ENCODE assay signal across 8 mouse cellular contexts in the genomic region with DNA sequence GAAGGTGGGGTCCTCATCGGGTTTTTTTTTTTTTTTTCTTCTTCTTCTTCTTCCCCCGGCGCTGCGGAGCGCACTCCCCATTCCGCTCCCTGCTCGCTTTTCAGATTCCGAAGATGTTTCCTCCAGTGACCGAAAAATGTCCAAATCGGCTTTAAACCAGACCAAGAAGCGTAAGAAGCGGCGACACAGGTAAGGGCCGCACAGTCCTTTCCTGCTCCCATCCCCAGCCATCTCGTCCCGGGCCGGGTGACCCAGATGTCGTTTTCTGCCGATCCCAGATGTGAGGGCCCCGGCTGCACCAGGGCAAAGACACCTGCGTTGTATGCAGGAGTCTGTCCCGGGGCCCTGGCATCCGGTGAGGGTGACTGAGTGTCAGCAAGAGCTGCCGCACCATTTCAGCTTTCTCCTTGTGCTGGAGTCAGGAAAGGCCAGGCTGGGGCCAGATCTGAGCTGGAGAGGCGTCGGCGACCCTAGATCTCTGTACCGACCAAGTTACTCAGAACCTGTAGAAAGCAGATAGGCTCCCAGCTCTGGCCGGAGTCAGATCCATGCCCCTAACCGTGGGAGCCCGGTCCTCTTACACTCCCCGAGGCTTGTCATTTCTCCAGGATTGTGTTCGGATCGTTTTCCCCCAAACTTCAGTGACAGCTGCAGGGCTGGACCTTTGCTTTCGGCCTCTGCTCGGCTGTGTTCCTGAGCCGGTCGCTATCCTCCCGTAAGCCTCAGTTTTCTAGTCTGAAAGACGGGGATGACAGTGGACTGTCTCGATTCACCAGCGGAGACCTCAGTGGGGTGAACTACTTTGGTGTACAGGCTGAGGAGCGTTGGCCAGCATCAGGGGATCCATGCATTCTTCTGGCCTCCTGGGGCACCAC. TPM values are rescaled to one million over a fixed set of nuclear protein-coding genes. Genes with fewer than 3 reads are reported as not detected.
DNase-seq lines count a peak whose midpoint lies in the region; ATAC-seq and TF ChIP-seq lines count a peak whose summit lies in the region.

No protein-coding gene starts in this region.

- H3K9me3 ChIP-seq in intestine, postnatal 0 days (ENCODE audit: control insufficient read depth), result no peaks in the 10 kb centered on the region

- no peak overlapping the region; the same call in 1 of the 2 replicates for H3K4me2 ChIP-seq in intestine, postnatal 0 days (replicated peaks; ENCODE audit: low read depth)

- 0 out of 2 replicates have a peak overlapping the region, but pooled peaks have one; percentile 3 for H3K4me3 ChIP-seq in intestine, postnatal 0 days (ENCODE audit: low read depth, low read length)

- no peaks in the 10 kb centered on the region for H3K36me3 ChIP-seq in intestine, postnatal 0 days (ENCODE audit: control insufficient read depth, insufficient read depth)

- H3K27ac ChIP-seq in intestine, postnatal 0 days (ENCODE audit: low read depth, low read length), result no peak overlapping the region

- H3K4me1 ChIP-seq in intestine, postnatal 0 days (replicated peaks; ENCODE audit: control insufficient read depth, insufficient read depth, low read length), result no peaks in the 10 kb centered on the region

- no peak for ATAC-seq in intestine, postnatal 0 days

- no peak for TF ChIP-seq CTCF in intestine, postnatal 0 days (IDR thresholded peaks at IDR 0.05; ENCODE audit: low read depth)

- DNase-seq in cerebellum, postnatal 36 days, result peak; percentile 10 to 38
- no peak for DNase-seq in cerebellum, adult 9-10 months
- peak; percentile 25 for DNase-seq in urinary bladder, adult 2 months (ENCODE audit: low spot score)
- DNase-seq in urinary bladder, postnatal 14 days (ENCODE audit: low spot score), result no peak
- DNase-seq in thymus, postnatal 10 days (ENCODE audit: low spot score in 2 of 2), result peak; percentile 51 to 59
- no peak for DNase-seq in ovary, postnatal 10 days (ENCODE audit: low spot score)
- DNase-seq in ovary, postnatal 14 days (ENCODE audit: low spot score), result no peak

- 3% methylated on average over 43 of the region's 43 CpGs for WGBS in intestine, postnatal 0 days

- peaks cover 75% of the 10 kb centered on the region for H3K27me3 ChIP-seq in intestine, postnatal 0 days (replicated peaks; ENCODE audit: control insufficient read depth, insufficient read depth, low read length)

- H3K9ac ChIP-seq in intestine, postnatal 0 days (ENCODE audit: low read depth, low read length), result no peak overlapping the region

RNA-seq across cellular contexts. Expression of a gene that starts 2.1 kb away (rescaled TPM):
- 0.01 TPM in 1 of 2 replicates, not detected in the other for polyA plus RNA-seq in urinary bladder, adult 2 months (2012; rRNA removed)
- polyA plus RNA-seq in intestine, postnatal 0 days (2015; fragmentation: Nextera tagmentation; extraction: Ambion mirVana), result not detected in 2 replicates

RNA-seq across cellular contexts. Expression of a gene that starts 45.5 kb away (rescaled TPM):
- 31.0 and 39.8 TPM in 2 replicates for polyA plus RNA-seq in urinary bladder, adult 2 months (2012; rRNA removed)
- 16.8 and 20.4 TPM in 2 replicates for polyA plus RNA-seq in intestine, postnatal 0 days (2015; fragmentation: Nextera tagmentation; extraction: Ambion mirVana)

Comparison
In these comparisons a context has a peak if more than half of its experiments do, and no peak if none do; other contexts are left out.
1. DNase-seq: peak in cerebellum, postnatal 36 days (2 of 2), urinary bladder, adult 2 months (single experiment) and thymus, postnatal 10 days (2 of 2); none in cerebellum, adult 9-10 months (single experiment), urinary bladder, postnatal 14 days (single experiment), ovary, postnatal 10 days (single experiment) and ovary, postnatal 14 days (single experiment).